Mouse (Mus musculus): Measurements from ENCODE around the gene Gli2. TPM values are rescaled to one million over a fixed set of nuclear protein-coding genes. Genes with fewer than 3 reads are reported as not detected.

Gene Gli2
- total RNA-seq, 1 experiment: 9.8 TPM

- in situ Hi-C loops (cut with MboI; ENCODE audit: low sequenced_read_pairs in 2 of 2, unreplicated experiment in 2 of 2): no loop called here
- Histone ChIP-seq H3K9me3 (ENCODE audit: control insufficient read depth, insufficient read depth, low read depth, low read length) (no peaks in the 10 kb centered on the region), H3K4me1 (ENCODE audit: control insufficient read depth in 2 of 2, insufficient read depth in 2 of 2, low read length in 2 of 2, poor library complexity in 1 of 2) (no peaks in the 10 kb centered on the region), H3K36me3 (ENCODE audit: control insufficient read depth, insufficient read depth, low read length, poor library complexity, severe bottlenecking) (peaks cover 18% of the 10 kb centered on the region; the same call in 1 of the 2 replicates), H3K27ac (ENCODE audit: insufficient read depth, low read depth, low read length, poor library complexity, severe bottlenecking) (no peak overlapping the region), H3K4me3 (ENCODE audit: insufficient read depth in 1 of 2, low read depth in 1 of 2, low read length in 2 of 2, poor library complexity in 1 of 2, severe bottlenecking in 1 of 2) (no peak overlapping the region), H3K9ac (ENCODE audit: insufficient read depth, low read depth, low read length, poor library complexity, severe bottlenecking) (no peak overlapping the region)
- no peak for TF ChIP-seq MAFK (IDR thresholded peaks at IDR 0.05; ENCODE audit: insufficient read depth, low read depth, low read length)
- no peak for TF ChIP-seq ZNF384 (IDR thresholded peaks at IDR 0.05; ENCODE audit: low read depth, low read length)
- TF ChIP-seq HCFC1 (IDR thresholded peaks at IDR 0.05; ENCODE audit: borderline replicate concordance, insufficient read depth, low read length): no peak
- no peak for TF ChIP-seq ZC3H11A (IDR thresholded peaks at IDR 0.05; ENCODE audit: borderline replicate concordance, low read depth, low read length)
- no peak for TF ChIP-seq CHD2 (IDR thresholded peaks at IDR 0.05; ENCODE audit: low read depth, low read length)
- DNase-seq (ENCODE audit: low read depth, low spot score): no peak
Observed at GRCm38 (mm10) chr1:118890125-118890875, 163.1 kb downstream of the Gli2 start.

- no peak overlapping the region for H3K27ac ChIP-seq (ENCODE audit: insufficient read depth, low read depth, low read length, poor library complexity, severe bottlenecking)
- in situ Hi-C loops (cut with MboI; ENCODE audit: low sequenced_read_pairs in 2 of 2, unreplicated experiment in 2 of 2): no loop called here
- H3K4me3 ChIP-seq (ENCODE audit: insufficient read depth in 1 of 2, low read depth in 1 of 2, low read length in 2 of 2, poor library complexity in 1 of 2, severe bottlenecking in 1 of 2): no peak overlapping the region
- no peak overlapping the region for H3K9ac ChIP-seq (ENCODE audit: insufficient read depth, low read depth, low read length, poor library complexity, severe bottlenecking)
- H3K4me1 ChIP-seq (ENCODE audit: control insufficient read depth in 2 of 2, insufficient read depth in 2 of 2, low read length in 2 of 2, poor library complexity in 1 of 2): no peaks in the 10 kb centered on the region
- DNase-seq (ENCODE audit: low read depth, low spot score): no peak
- peaks cover 10% of the 10 kb centered on the region; the same call in 1 of the 2 replicates for H3K36me3 ChIP-seq (ENCODE audit: control insufficient read depth, insufficient read depth, low read length, poor library complexity, severe bottlenecking)
- H3K9me3 ChIP-seq (ENCODE audit: control insufficient read depth, insufficient read depth, low read depth, low read length): no peaks in the 10 kb centered on the region
- no peak for TF ChIP-seq CHD2 (IDR thresholded peaks at IDR 0.05; ENCODE audit: low read depth, low read length)
- no peak for TF ChIP-seq ZNF384 (IDR thresholded peaks at IDR 0.05; ENCODE audit: low read depth, low read length)
- no peak for TF ChIP-seq ZC3H11A (IDR thresholded peaks at IDR 0.05; ENCODE audit: borderline replicate concordance, low read depth, low read length)
- TF ChIP-seq HCFC1 (IDR thresholded peaks at IDR 0.05; ENCODE audit: borderline replicate concordance, insufficient read depth, low read length): no peak
- no peak for TF ChIP-seq MAFK (IDR thresholded peaks at IDR 0.05; ENCODE audit: insufficient read depth, low read depth, low read length)
Observed at GRCm38 (mm10) chr1:118880781-118881247, 172.6 kb downstream of the Gli2 start.

- TF ChIP-seq MAFK (IDR thresholded peaks at IDR 0.05; ENCODE audit: insufficient read depth, low read depth, low read length) (no peak), CHD2 (IDR thresholded peaks at IDR 0.05; ENCODE audit: low read depth, low read length) (no peak), ZNF384 (IDR thresholded peaks at IDR 0.05; ENCODE audit: low read depth, low read length) (no peak), HCFC1 (IDR thresholded peaks at IDR 0.05; ENCODE audit: borderline replicate concordance, insufficient read depth, low read length) (no peak), ZC3H11A (IDR thresholded peaks at IDR 0.05; ENCODE audit: borderline replicate concordance, low read depth, low read length) (no peak)
- H3K9me3 ChIP-seq (ENCODE audit: control insufficient read depth, insufficient read depth, low read depth, low read length): no peaks in the 10 kb centered on the region
- no peak overlapping the region for H3K4me3 ChIP-seq (ENCODE audit: insufficient read depth in 1 of 2, low read depth in 1 of 2, low read length in 2 of 2, poor library complexity in 1 of 2, severe bottlenecking in 1 of 2)
- no peak overlapping the region for H3K27ac ChIP-seq (ENCODE audit: insufficient read depth, low read depth, low read length, poor library complexity, severe bottlenecking)
- peaks cover 0 to 5% of the 10 kb centered on the region in 2 experiments; a peak in 2 of 4 replicates for H3K4me1 ChIP-seq (ENCODE audit: control insufficient read depth in 2 of 2, insufficient read depth in 2 of 2, low read length in 2 of 2, poor library complexity in 1 of 2)
- H3K9ac ChIP-seq (ENCODE audit: insufficient read depth, low read depth, low read length, poor library complexity, severe bottlenecking): no peak overlapping the region
- in situ Hi-C loops (cut with MboI; ENCODE audit: low sequenced_read_pairs in 2 of 2, unreplicated experiment in 2 of 2): no loop called here
- peaks cover 20% of the 10 kb centered on the region; the same call in 1 of the 2 replicates for H3K36me3 ChIP-seq (ENCODE audit: control insufficient read depth, insufficient read depth, low read length, poor library complexity, severe bottlenecking)
- no peak for DNase-seq (ENCODE audit: low read depth, low spot score)
Observed at GRCm38 (mm10) chr1:118878291-118878690, 175.1 kb downstream of the Gli2 start.

- no peak for DNase-seq (ENCODE audit: low read depth, low spot score)
- Histone ChIP-seq H3K9me3 (ENCODE audit: control insufficient read depth, insufficient read depth, low read depth, low read length) (no peaks in the 10 kb centered on the region), H3K27ac (ENCODE audit: insufficient read depth, low read depth, low read length, poor library complexity, severe bottlenecking) (peak overlapping the region; percentile 19; the same call in 1 of the 2 replicates), H3K4me3 (ENCODE audit: insufficient read depth in 1 of 2, low read depth in 1 of 2, low read length in 2 of 2, poor library complexity in 1 of 2, severe bottlenecking in 1 of 2) (no peak overlapping the region), H3K9ac (ENCODE audit: insufficient read depth, low read depth, low read length, poor library complexity, severe bottlenecking) (no peak overlapping the region), H3K4me1 (ENCODE audit: control insufficient read depth in 2 of 2, insufficient read depth in 2 of 2, low read length in 2 of 2, poor library complexity in 1 of 2) (peaks cover 0 to 5% of the 10 kb centered on the region in 2 experiments; a peak in 2 of 4 replicates), H3K36me3 (ENCODE audit: control insufficient read depth, insufficient read depth, low read length, poor library complexity, severe bottlenecking) (peaks cover 19% of the 10 kb centered on the region; the same call in 1 of the 2 replicates)
- in situ Hi-C loops (cut with MboI; ENCODE audit: low sequenced_read_pairs in 2 of 2, unreplicated experiment in 2 of 2): no loop called here
- no peak for TF ChIP-seq MAFK (IDR thresholded peaks at IDR 0.05; ENCODE audit: insufficient read depth, low read depth, low read length)
- TF ChIP-seq CHD2 (IDR thresholded peaks at IDR 0.05; ENCODE audit: low read depth, low read length): no peak
- TF ChIP-seq HCFC1 (IDR thresholded peaks at IDR 0.05; ENCODE audit: borderline replicate concordance, insufficient read depth, low read length): no peak
- TF ChIP-seq ZNF384 (IDR thresholded peaks at IDR 0.05; ENCODE audit: low read depth, low read length): no peak
- no peak for TF ChIP-seq ZC3H11A (IDR thresholded peaks at IDR 0.05; ENCODE audit: borderline replicate concordance, low read depth, low read length)
Observed at GRCm38 (mm10) chr1:118875227-118875626, 178.2 kb downstream of the Gli2 start.

Data from ES-E14 (cell line).